Mouse (Mus musculus) midbrain, embryonic 16.5 days (tissue): ENCODE measurements around the gene Nr4a1. TPM values are rescaled to one million over a fixed set of nuclear protein-coding genes. Genes with fewer than 3 reads are reported as not detected.

Source experiments
- ATAC-seq: fragments of 200-750 bp; cut with Nextera tagmentation; 2 replicates; pipeline ENCODE4 v1.8.0; 2017; ENCODE audit warnings: moderate TSS enrichment
- H3K27ac ChIP-seq: fragments of 300-500 bp; sonication (generic); 2 replicates; pipeline ENCODE4 v1.5.1; 2014; ENCODE audit warnings: mild to moderate bottlenecking, low read length, mixed read lengths
- H3K27me3 ChIP-seq: fragments of 300-500 bp; sonication (generic); 2 replicates; pipeline ENCODE4 v1.6.1; 2014; ENCODE audit warnings: low read depth, low read length, mixed read lengths; ENCODE audit not compliant: control insufficient read depth, insufficient read depth
- H3K36me3 ChIP-seq: fragments of 300-500 bp; sonication (generic); 2 replicates; pipeline ENCODE4 v1.6.1; 2014; ENCODE audit warnings: mild to moderate bottlenecking, low read length, moderate library complexity, mixed read lengths; ENCODE audit not compliant: control insufficient read depth, insufficient read depth
- H3K4me1 ChIP-seq: fragments of 300-500 bp; sonication (generic); 2 replicates; pipeline ENCODE4 v1.6.1; 2014; ENCODE audit warnings: mild to moderate bottlenecking, low read length, mixed read lengths; ENCODE audit not compliant: control insufficient read depth, insufficient read depth
- H3K4me2 ChIP-seq: fragments of 300-500 bp; sonication (generic); 2 replicates; pipeline ENCODE4 v1.6.1; 2014; ENCODE audit warnings: mild to moderate bottlenecking, low read length, mixed read lengths
- H3K4me3 ChIP-seq: fragments of 300-500 bp; sonication (generic); 2 replicates; pipeline ENCODE4 v1.5.1; 2014; ENCODE audit warnings: low read depth, mild to moderate bottlenecking, low read length, moderate library complexity, mixed read lengths
- H3K9ac ChIP-seq: fragments of 300-500 bp; sonication (generic); 2 replicates; pipeline ENCODE4 v1.6.1; 2014; ENCODE audit warnings: low read depth, low read length, mixed read lengths
- H3K9me3 ChIP-seq: fragments of 300-500 bp; sonication (generic); replicated peaks from 2 replicates; pipeline ENCODE4 v1.6.1; 2014; ENCODE audit warnings: mild to moderate bottlenecking, low read length, mixed read lengths; ENCODE audit not compliant: control insufficient read depth, poor library complexity, severe bottlenecking
- WGBS: fragments of 180-500 bp; shearing (Covaris S2); extraction: QIAGEN DNeasy Blood & Tissue Kit; methylation state at CpG from one replicate; pipeline ENCODE4 v1.1.7; 2014; 5-methylcytosine and 5-hydroxymethylcytosine counted together
- polyA plus RNA-seq: library from polyadenylated mRNA; unstranded; fragments of >200 nt; fragmentation: Nextera tagmentation; extraction: Ambion mirVana; gene quantifications from 2 replicates; pipeline ENCODE4 v1.2.1, GENCODE M21; 2015

Nr4a1 gene
- polyA plus RNA-seq, 1 experiment from 2014 or later, result 6.4 TPM

DNA sequence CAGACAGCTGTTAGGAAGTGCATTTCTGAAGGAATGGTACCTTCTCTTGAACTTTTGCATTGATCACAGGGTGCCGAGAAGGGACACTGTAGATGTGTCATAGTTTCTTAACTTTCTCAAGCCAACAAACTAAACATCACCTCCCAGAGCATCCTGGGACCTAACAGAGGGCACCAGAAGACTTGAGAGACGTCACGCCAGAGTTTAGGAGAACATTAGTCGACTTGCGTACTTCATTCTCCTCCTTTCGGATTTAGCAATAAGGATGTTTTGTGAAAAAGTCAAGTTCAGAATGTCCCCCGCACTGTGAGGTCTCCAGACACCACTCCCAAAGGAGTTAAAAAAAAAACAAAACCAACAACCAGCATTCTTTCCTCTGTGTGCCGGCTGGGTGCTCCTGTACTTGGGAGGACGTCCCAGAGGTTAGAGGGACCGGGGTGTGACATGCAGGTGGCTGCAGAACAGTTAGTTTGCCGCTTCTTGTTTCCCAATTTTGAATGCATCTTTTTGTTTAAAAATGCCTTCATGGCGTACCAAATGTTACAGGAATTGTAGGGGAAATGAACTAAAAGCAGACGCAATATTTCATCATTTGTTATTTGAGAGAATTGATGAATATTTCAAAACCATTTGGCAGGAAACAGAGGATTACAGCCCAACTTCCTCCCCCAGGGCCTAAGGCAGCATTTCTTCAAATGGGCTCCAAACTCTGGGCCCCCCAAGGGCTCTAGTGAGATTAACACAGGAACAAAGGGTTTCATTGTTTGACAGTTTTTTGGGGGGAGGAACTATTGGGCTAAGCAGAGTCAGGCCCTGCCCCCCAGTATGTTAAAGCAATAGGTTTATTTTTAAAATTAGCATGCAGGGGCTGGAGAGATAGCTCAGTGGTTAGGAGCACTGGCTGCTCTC lies 54.6 kb downstream of the Nr4a1 start:
- Histone ChIP-seq H3K4me2 (no peak overlapping the region), H3K9me3 (no peaks in the 10 kb centered on the region), H3K4me1 (peaks cover 7% of the 10 kb centered on the region), H3K4me3 (no peak overlapping the region), H3K36me3 (no peaks in the 10 kb centered on the region), H3K27me3 (no peaks in the 10 kb centered on the region), H3K27ac (no peak overlapping the region), H3K9ac (0 out of 2 replicates have a peak overlapping the region, but pooled peaks have one; percentile 4)
- 62% methylated on average over 13 of the region's 13 CpGs for WGBS
- no peak for ATAC-seq

DNA sequence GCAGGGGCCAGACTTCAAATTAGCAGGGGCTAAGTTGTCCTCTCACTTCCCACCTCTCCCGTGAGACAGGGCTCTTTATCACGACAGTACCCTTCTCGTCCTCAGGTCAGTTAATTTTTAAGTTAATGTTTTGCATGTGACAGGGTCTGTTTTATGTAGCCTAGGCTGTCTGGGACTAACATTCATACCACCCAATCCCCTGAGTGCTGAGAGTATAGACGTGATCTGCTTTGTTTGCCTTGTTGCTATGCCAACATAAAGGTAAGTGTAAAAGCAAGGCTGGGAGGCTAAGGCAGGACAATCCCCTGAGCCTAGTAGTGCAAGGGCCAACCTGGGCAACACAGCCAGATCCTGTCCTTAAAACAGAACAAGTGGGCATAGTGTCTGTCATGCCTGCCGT lies 55.4 kb downstream of the Nr4a1 start:
- Histone ChIP-seq H3K4me1 (peaks cover 7% of the 10 kb centered on the region), H3K27ac (no peak overlapping the region), H3K4me3 (no peak overlapping the region), H3K27me3 (no peaks in the 10 kb centered on the region), H3K9ac (no peak overlapping the region), H3K4me2 (no peak overlapping the region), H3K36me3 (no peaks in the 10 kb centered on the region), H3K9me3 (no peaks in the 10 kb centered on the region)
- 46% methylated on average over 5 of the region's 5 CpGs for WGBS
- ATAC-seq, result no peak

DNA sequence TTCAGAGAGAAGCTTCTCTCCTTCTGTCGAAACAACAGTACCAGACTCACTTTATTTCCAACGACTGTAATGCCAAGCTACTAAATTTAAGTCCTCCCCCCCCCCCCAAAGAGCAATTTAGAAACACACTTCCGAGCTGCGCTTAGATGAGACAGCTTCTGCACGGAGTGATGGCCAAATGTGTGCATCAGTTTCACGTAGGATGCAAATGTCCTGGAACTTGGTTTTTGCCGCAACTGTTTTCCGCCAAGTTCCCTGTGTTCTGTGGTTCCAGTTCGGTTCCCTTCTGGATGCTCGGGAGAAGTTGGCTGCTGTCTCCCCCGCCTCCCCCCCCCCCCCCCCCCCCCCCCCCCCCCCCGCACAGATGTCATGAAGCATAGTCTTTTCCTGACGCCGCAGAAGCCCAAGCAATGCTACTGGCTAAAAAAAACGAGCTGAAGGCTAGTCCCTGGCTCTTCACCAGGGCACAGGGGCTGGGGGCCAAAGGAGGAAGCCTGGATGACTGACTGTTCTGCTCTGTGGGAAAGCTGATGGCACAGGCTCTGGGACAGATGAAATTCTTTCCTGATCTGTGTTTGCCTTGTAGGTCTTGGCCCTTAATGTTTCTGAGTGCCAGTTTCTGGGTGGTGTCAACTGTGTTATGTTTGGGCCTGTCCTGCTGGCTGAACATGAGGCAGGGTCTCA lies 57.2 kb downstream of the Nr4a1 start:
- Histone ChIP-seq H3K4me1 (peaks cover 10% of the 10 kb centered on the region), H3K9me3 (no peaks in the 10 kb centered on the region), H3K36me3 (no peaks in the 10 kb centered on the region), H3K27ac (no peak overlapping the region), H3K9ac (no peak overlapping the region), H3K4me3 (no peak overlapping the region), H3K4me2 (no peak overlapping the region), H3K27me3 (no peaks in the 10 kb centered on the region)
- WGBS, result 64% methylated on average over 12 of the region's 15 CpGs
- ATAC-seq, result no peak

DNA sequence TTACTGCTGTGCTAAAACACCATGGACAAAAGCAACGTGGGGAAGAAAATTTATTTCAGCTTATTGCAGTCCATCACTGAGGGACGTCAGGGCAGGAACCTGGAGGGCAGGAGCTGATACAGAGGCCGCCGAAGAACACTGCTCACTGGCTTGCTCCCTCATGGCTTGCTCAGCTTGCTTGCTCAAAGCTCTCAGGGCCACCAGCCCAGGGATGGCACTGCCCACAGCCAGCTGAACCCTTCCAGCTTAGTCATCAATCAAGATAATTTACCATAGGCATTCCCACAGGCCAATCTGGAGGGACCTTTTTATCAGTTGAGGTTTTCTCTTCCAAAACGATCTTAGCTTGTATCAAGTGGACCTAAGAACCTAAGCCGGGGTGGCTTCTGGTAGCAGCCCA lies 57.9 kb downstream of the Nr4a1 start:
- Histone ChIP-seq H3K4me3 (no peak overlapping the region), H3K9ac (no peak overlapping the region), H3K4me2 (no peak overlapping the region), H3K9me3 (no peaks in the 10 kb centered on the region), H3K27me3 (no peaks in the 10 kb centered on the region), H3K4me1 (peaks cover 10% of the 10 kb centered on the region), H3K36me3 (no peaks in the 10 kb centered on the region), H3K27ac (no peak overlapping the region)
- WGBS, result 89% methylated on average over 6 of the region's 6 CpGs
- ATAC-seq, result no peak

DNA sequence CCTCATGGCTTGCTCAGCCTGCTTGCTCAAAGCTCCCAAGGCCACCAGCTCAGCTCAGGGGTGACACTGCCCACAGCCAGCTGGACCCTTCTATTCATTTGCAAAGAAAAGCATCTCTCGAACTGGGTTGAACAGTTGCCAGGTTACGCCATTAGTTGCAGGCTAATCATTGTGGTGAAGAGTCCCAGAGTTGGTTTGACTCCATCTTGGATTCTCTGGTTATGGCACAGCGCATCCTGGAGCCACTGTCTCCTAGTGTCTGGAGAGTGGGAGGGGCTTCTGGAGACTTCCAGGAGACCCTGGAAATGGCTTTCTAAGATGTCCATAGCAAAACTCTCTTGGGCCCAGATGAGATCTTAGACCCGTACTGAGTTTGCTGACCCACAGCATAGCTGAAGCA lies 61.3 kb downstream of the Nr4a1 start:
- H3K9me3 ChIP-seq, result no peaks in the 10 kb centered on the region
- H3K4me2 ChIP-seq, result peak overlapping the region; percentile 33
- no peaks in the 10 kb centered on the region for H3K36me3 ChIP-seq
- H3K4me3 ChIP-seq, result no peak overlapping the region
- no peak overlapping the region for H3K27ac ChIP-seq
- peaks cover 3% of the 10 kb centered on the region for H3K4me1 ChIP-seq
- H3K9ac ChIP-seq, result no peak overlapping the region
- 77% methylated on average over 4 of the region's 4 CpGs for WGBS
- no peak for ATAC-seq
- no peaks in the 10 kb centered on the region for H3K27me3 ChIP-seq

DNA sequence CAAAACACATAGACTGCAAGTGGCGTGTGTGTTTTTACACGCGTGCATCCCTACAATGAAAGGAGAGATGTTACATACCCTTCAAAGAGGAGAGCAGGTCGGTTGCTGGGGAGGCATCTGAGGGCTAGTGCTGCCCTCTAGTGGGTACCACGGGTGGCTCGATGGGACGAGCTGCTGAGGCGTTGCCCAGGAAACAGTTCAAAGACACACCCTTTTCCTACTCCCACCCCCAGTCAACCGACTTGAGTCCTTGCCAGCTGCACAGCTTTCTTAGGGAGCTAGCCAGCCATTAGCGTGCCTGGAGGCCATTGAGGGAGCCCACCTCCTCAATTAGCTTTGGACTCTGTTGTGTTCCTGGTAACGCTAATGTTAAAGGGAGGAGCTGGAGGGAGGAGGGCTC lies 61.8 kb downstream of the Nr4a1 start:
- H3K4me1 ChIP-seq, result peaks cover 3% of the 10 kb centered on the region
- H3K9me3 ChIP-seq, result no peaks in the 10 kb centered on the region
- H3K36me3 ChIP-seq, result no peaks in the 10 kb centered on the region
- H3K27ac ChIP-seq, result no peak overlapping the region
- peak; percentile 80 for ATAC-seq
- no peaks in the 10 kb centered on the region for H3K27me3 ChIP-seq
- WGBS, result 7% methylated on average over 11 of the region's 11 CpGs
- no peak overlapping the region for H3K9ac ChIP-seq
- H3K4me2 ChIP-seq, result peak overlapping the region; percentile 33
- peak overlapping the region; percentile 19; the same call in 1 of the 2 replicates for H3K4me3 ChIP-seq

DNA sequence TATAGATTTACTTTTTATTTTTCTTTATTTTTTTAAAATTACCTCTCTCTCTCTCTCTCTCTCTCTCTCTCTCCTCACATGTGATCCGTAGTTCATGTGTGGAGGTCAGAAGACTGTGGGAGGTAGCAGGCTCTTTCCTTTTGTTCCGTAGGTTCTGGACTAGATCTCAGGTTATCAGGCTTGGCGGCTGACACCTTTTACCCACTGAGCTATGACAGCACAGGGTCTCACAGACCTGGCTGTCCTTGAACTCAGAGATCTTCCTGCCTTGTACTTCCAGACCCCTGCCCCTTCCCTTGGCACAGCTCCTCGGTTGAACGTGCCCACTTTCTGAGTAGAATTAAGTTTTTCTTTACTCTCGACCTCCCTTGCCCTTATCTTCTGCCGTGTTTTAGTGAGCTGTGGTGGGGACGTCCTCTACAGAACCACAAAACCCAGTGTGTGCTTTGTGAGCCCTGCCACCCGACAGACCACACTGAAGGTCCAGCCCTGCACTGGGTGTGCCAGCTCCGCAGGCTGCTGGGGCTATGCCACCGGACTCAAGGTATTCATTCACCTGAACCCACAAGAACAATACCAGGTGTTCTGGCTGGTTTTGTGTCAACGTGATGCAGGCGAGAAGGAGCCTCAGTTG lies 62.3 kb downstream of the Nr4a1 start:
- no peaks in the 10 kb centered on the region for H3K9me3 ChIP-seq
- WGBS, result 78% methylated on average over 13 of the region's 13 CpGs
- peaks cover 3% of the 10 kb centered on the region for H3K4me1 ChIP-seq
- ATAC-seq, result no peak
- no peak overlapping the region for H3K27ac ChIP-seq
- H3K27me3 ChIP-seq, result no peaks in the 10 kb centered on the region
- no peaks in the 10 kb centered on the region for H3K36me3 ChIP-seq
- no peak overlapping the region for H3K9ac ChIP-seq
- peak overlapping the region; percentile 33 for H3K4me2 ChIP-seq
- H3K4me3 ChIP-seq, result peak overlapping the region; percentile 19; the same call in 1 of the 2 replicates

DNA sequence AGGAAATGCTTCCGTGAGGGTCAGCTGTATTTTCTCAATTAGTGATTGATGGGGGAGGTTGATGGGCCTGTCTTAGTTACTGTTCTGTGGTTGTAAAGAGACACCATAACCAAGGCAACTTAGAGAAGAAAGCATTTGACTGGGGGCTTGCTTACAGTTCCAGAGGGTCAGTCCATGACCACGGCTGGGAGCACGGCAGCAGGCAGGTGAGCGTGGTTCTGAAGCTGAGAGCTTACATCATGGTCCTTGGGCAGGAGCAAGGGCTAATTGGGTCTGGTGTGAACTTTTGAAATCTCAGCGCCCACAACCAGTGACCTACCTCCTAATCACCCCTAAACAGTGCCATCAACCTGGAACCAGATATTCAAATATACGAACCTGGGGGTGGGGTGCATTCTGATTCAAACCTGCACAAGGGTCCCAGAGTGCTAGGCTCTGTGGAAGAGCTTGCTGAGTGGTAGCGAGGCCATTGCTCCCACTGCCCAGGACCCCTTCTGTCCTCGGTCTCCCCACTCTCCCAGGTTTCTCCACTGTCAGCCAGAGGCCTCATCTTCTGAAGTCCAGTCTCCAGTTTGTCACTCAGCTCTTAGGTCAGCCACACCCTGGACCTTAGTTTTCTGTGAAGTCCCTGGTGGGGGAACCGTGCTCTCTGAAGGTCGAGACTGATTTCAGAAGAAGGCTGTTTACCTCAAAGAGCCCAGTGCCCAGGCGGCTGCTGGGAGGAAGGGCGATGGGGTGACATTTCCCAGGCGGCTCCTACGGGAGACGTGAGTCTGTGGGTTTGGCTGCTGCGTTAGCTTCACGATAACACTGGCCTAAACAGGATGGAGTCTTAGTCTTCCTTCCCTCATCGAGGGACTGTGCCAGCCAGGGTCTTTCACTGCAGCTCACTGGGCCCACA lies 63.1 kb downstream of the Nr4a1 start:
- 83% methylated on average over 18 of the region's 18 CpGs for WGBS
- Histone ChIP-seq H3K9me3 (no peaks in the 10 kb centered on the region), H3K27me3 (no peaks in the 10 kb centered on the region), H3K9ac (no peak overlapping the region), H3K4me2 (no peak overlapping the region), H3K36me3 (no peaks in the 10 kb centered on the region), H3K4me3 (no peak overlapping the region), H3K27ac (no peak overlapping the region), H3K4me1 (peaks cover 3% of the 10 kb centered on the region)
- ATAC-seq, result no peak
